ENCODE assay signal across 10 mouse cellular contexts in the genomic region with DNA sequence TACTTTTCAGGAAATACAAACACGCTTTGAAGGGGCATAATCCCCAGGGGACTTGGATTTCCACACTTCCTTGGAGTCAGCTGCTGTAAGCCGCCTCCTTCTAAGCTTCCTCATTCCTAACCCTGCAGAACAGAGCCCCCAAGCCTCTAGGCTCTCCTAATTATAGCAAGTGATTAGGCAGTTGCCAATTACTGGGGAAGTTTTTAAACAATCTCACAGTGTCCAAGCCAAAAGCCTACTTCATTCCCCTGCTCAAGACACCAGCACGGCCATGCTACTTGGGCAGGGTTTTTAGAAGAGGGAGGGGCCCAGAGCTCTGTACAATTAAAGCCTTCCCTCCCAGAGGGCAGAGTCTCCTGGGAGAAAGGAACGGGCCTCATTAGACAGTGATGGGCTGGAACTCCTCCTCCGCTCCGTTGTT. TPM values are rescaled to one million over a fixed set of nuclear protein-coding genes. Genes with fewer than 3 reads are reported as not detected.
DNase-seq lines count a peak whose midpoint lies in the region; ATAC-seq and TF ChIP-seq lines count a peak whose summit lies in the region.
"Had no signal": no experiment of that assay in that cellular context is flagged by ENCODE, and none has a peak within 500 bp of the region (broad histone marks: within the 10 kb centered on the region; RNA-seq: fewer than 3 reads in every experiment).

No protein-coding gene starts in this region.

- no peaks in the 10 kb centered on the region for H3K36me3 ChIP-seq in kidney, embryonic 15.5 days
- no peaks in the 10 kb centered on the region for H3K36me3 ChIP-seq in forebrain, embryonic 10.5 days (replicated peaks)
- no peaks in the 10 kb centered on the region for H3K36me3 ChIP-seq in macrophage (ENCODE audit: inconsistent target)

- 24% methylated on average over 6 of the region's 6 CpGs for whole genome bisulfite sequencing in kidney, embryonic 15.5 days
- 12% methylated on average over 6 of the region's 6 CpGs for WGBS in forebrain, embryonic 10.5 days
- WGBS in macrophage (ENCODE audit: missing documents): 39% methylated on average over 6 of the region's 6 CpGs

- intact Hi-C loops in left cerebral cortex, postnatal 25 days (cut with DNase I): no loop called here

- no peaks in the 10 kb centered on the region for H3K9me3 ChIP-seq in kidney, embryonic 15.5 days (replicated peaks)
- H3K9me3 ChIP-seq in forebrain, embryonic 10.5 days: peaks cover 6% of the 10 kb centered on the region; the same call in 1 of the 2 replicates

- no peak overlapping the region for H3K27ac ChIP-seq in kidney, embryonic 15.5 days
- 0 out of 2 replicates have a peak overlapping the region, but pooled peaks have one; percentile 53 for H3K27ac ChIP-seq in forebrain, embryonic 10.5 days
- peak overlapping the region; percentile 51 for H3K27ac ChIP-seq in macrophage

- TF ChIP-seq CTCF in brain, embryonic 14.5 days (IDR thresholded peaks at IDR 0.05; ENCODE audit: borderline replicate concordance, extremely low read depth, insufficient read depth, insufficient read length): no peak

- H3K4me1 ChIP-seq in kidney, embryonic 15.5 days: peaks cover 45% of the 10 kb centered on the region
- peaks cover 58% of the 10 kb centered on the region for H3K4me1 ChIP-seq in forebrain, embryonic 10.5 days

- no peak for TF ChIP-seq POLR2A in brain, embryonic 14.5 days (IDR thresholded peaks at IDR 0.05; ENCODE audit: borderline replicate concordance, extremely low read depth, insufficient read depth, insufficient read length, poor library complexity, severe bottlenecking)

- H3K4me3 ChIP-seq in kidney, embryonic 15.5 days (replicated peaks): no peak overlapping the region
- no peak overlapping the region; the same call in 1 of the 2 replicates for H3K4me3 ChIP-seq in forebrain, embryonic 10.5 days
- H3K4me3 ChIP-seq in macrophage (ENCODE audit: inconsistent target): no peak overlapping the region

- no peak overlapping the region for H3K9ac ChIP-seq in kidney, embryonic 15.5 days

- 0 out of 2 replicates have a peak, but pooled peaks have one; percentile 7 for ATAC-seq in kidney, embryonic 15.5 days (replicated peaks; ENCODE audit: low FRiP score)

- no peak for DNase-seq in kidney, postnatal 10 days
- peak; percentile 92 for DNase-seq in brain, embryonic 14.5 days (ENCODE audit: low read depth)
- peak; percentile 65 for DNase-seq in forebrain, embryonic 10.5 days (ENCODE audit: extremely low spot score, low spot score)
- no peak for DNase-seq in layer of hippocampus, postnatal 25 days (ENCODE audit: extremely low spot score in 1 of 2, low spot score in 1 of 2)
- DNase-seq in left cerebral cortex, postnatal 25 days (ENCODE audit: low spot score in 2 of 2): no peak
- DNase-seq in left cerebral cortex, adult 11 months (ENCODE audit: low spot score): no peak
- DNase-seq: thymus, adult 2 months had no signal

- H3K79me2 ChIP-seq in macrophage (ENCODE audit: inconsistent target): no peaks in the 10 kb centered on the region

- peaks cover 48% of the 10 kb centered on the region for H3K27me3 ChIP-seq in kidney, embryonic 15.5 days
- peaks cover 62% of the 10 kb centered on the region for H3K27me3 ChIP-seq in forebrain, embryonic 10.5 days (ENCODE audit: poor library complexity, severe bottlenecking)

- no peak overlapping the region for H3K4me2 ChIP-seq in kidney, embryonic 15.5 days
- H3K4me2 ChIP-seq: heart, embryonic 11.5 days had no signal

RNA-seq across cellular contexts. Expression of gene Gsg1l, which starts 4.1 kb away (rescaled TPM):
- polyA plus RNA-seq in kidney, embryonic 15.5 days (2015; fragmentation: Nextera tagmentation; extraction: Ambion mirVana): 0.75 and 1.1 TPM in 2 replicates
- polyA plus RNA-seq in brain, embryonic 14.5 days (2012; rRNA removed): 16.8 and 26.6 TPM in 2 replicates
- 0.10 and 0.11 TPM in 2 replicates for polyA plus RNA-seq in forebrain, embryonic 10.5 days (2016; fragmentation: Nextera tagmentation; extraction: Ambion mirVana)
- under 1 TPM in 1 of 26 experiments, not detected in 25; 0.29 TPM for total RNA-seq in macrophage (2018; cell fraction: chromatin; rRNA removed)
- under 1 TPM in 8 of 26 experiments, not detected in 18; 0.03 to 0.09 (median 0.05) TPM for total RNA-seq in macrophage (2018; cell fraction: cytosol; rRNA removed)
- under 1 TPM in 1 of 26 experiments, not detected in 25; 0.15 TPM for total RNA-seq in macrophage (2018; cell fraction: nucleus; rRNA removed)
- 0.03 TPM in 1 of 3 replicates, not detected in the others for polyA plus RNA-seq in macrophage (2018)
- 10 to 100 TPM; 14.3 to 14.4 TPM for total RNA-seq in layer of hippocampus, postnatal 25 days (2021)
- total RNA-seq in left cerebral cortex, postnatal 25 days (2021): 10 to 100 TPM; 81.6 to 84.0 TPM

Comparison
In these comparisons a context has a peak if more than half of its experiments do, and no peak if none do; other contexts are left out.
1. DNase-seq: peak in brain, embryonic 14.5 days (single experiment) and forebrain, embryonic 10.5 days (single experiment); none in kidney, postnatal 10 days (single experiment), layer of hippocampus, postnatal 25 days (0 of 2), left cerebral cortex, postnatal 25 days (0 of 2) and left cerebral cortex, adult 11 months (single experiment).